Mouse (Mus musculus) thymus, adult 18-20 months (tissue): ENCODE measurements around the gene Angptl1.

Experiments used
- DNase-seq, 2 experiments: peaks; one replicate each; pipeline ENCODE4 v3.0.0; 2022; ENCODE audit warnings: mixed read lengths in 2 of 2

The Angptl1 gene

DNA sequence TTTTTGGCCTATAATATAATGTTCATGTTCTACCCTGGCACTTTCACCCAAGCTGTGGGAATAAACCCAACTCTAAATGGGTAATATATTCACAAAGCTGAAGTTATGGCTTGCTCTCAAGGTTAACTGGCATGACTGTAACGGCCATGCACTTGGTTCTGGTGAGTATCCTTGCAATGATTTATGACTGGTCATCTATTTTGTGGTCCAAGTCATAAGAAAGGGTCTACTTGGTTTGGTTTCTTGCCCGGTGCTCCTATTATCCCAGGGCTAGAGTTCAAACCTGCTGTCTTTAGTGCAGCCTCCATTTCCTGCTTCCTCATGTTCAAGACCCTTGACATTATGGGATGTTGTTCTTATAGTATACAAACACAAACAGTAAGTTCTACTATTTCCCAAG, 46.4 kb downstream of the Angptl1 start:
- DNase-seq = no peak

DNA sequence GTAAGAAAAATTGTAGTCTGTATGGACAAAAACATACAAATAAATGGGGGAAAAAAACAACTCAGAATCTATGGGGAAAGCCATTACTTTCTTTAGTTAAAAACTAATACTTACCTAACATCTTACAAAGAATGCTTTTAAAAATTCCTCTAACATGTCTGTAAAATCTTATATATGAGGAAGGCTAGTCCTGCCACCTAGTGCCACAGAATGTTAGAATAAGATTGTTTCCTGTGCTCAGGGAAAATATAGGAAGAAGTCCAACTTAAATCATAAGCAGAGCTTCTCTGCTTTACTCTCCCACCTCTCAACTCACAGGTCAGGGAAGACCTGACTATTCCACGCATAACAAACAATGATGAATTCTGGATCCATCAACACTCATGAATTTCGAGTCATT, 47.5 kb downstream of the Angptl1 start:
- no peak for DNase-seq

DNA sequence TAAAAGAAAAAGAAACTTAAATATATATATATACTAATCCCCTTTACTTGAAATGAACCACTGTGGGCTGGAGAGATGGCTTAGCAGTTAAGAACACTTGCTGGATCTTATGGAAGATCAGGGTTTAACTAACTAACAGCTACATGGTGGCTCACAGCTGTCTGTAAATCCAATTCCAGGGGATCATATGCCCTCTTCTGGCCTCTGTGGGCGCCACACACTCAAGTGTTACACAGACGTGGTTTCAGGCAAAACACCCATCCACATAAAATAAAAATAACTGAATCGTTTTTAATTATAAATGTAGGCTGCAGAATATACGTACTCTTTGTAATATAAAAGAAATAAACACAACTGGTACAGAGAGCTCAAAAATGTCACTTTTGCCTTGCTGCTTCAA, 50.5 kb downstream of the Angptl1 start:
- DNase-seq = no peak

DNA sequence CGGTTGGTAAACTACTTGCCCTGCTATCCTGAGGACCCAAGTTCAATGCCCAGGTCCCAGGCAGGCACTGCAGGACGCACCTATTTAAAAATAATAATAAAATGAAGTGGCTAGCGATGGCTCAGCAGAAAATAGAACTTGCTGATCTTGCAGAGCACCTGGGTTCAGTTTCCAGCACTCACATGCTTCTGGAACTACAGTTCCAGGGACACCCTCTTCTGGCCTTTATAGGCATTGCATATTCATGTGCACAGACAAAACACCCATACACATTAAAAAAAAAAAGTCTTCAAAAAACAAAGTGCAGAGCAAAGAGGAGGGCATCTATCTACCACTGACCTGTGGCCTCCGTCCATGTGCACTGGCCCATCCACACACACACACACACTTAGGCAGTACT, 53.2 kb downstream of the Angptl1 start:
- DNase-seq = no peak

DNA sequence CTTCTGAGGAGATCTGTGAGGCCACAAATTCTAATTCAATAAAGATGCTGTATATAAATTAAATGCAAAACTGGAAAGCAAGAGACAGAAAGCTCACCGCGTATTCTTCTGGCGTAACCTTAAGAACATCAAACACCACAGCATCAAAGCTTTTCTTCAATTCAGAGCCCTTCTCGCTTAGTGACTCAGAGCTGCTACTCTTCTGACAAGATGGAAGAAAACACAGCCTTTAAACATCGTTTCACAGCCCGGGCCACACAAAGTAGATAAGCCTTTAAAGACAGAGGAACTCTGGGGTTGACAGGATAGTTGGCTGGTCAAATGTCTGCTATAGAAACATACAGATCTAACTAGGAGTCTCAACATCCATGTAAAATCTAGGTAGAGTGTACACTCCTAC, 63.3 kb downstream of the Angptl1 start:
- no peak for DNase-seq

DNA sequence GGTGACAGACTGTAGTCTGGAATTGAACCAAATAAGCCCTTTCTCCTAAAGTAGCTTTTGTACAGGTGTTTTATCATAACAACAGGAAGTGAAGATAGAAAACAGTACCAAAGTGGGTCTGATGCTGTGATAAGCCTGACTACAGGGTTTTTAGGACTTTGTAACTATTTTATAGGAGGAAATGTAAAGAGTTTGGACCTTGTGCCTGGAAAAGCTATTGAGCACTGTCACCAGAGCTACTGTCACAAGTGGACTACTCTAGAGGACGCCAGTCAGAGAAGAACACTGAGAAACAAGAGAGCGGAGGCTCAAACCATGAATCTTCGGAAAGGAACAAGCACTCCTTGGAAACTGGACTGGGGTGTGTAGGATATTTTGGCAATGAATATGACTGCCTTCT, 65.5 kb downstream of the Angptl1 start:
- no peak for DNase-seq

DNA sequence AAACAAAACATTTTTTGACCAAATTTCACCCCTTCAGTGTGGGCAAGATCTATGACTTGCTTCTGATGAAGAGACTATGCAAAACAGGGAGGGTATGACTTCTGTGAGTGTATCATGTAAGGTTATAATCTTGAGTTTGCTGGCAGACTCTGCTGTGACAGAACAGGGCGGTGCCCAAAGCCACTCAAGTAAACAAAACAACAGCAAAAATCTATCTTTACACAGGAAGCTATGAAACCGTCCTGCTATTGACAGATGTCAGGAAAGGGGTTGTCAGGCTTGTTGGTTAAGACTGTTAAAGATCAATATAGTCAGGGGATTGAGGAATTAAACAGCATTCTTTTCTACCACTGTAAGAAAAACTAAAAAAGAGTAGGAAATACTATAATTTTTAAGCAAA, 67.3 kb downstream of the Angptl1 start:
- no peak for DNase-seq

DNA sequence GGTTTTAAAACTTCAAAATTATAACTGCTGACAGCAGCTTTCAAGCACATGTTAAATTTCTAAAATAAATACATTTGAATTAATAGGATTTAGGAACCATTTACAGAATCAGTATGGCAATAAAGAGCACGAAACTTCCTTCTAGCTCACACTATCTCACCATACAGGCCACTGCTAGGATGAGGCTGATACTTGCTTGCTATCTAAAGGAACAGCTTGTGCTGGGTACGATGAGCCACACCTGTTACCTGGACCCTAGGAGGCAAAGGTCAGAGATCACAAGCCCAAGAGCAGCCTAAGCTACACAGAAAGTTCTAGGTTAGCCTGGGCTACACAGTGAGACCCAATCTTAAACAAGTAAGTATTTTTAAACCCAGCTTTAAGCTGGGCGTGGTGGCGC, 70.9 kb downstream of the Angptl1 start:
- no peak for DNase-seq

DNA sequence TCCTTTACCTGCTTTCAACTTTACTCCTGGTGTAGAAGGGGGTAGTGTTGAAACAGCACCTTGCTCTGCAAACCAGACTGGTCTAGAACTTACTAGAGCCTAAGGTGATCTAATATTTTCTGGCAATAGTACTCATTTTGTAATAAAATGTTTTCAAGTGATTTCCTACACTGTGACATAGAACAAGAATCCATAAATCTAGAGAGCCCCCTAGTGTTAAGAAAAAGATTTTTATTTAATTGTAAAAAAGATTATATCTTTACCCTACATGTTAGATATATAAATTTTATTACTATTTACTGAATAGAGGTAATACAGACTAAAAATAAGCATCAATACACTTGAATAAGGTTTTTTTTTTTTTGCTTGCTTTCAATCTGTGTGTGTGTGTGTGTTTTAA, 71.5 kb downstream of the Angptl1 start:
- no peak for DNase-seq
